Mouse (Mus musculus) forebrain, embryonic 12.5 days (tissue): ENCODE measurements around the gene Rasa3. TPM values are rescaled to one million over a fixed set of nuclear protein-coding genes. Genes with fewer than 3 reads are reported as not detected.

Experiments used
- ATAC-seq: fragments of 200-750 bp; cut with Nextera tagmentation; 2 replicates; pipeline ENCODE4 v1.8.0; 2017; ENCODE audit warnings: moderate TSS enrichment; ENCODE audit not compliant: low FRiP score
- H3K27ac ChIP-seq: fragments of 300-500 bp; sonication (generic); 2 replicates; pipeline ENCODE4 v1.5.1; 2016; ENCODE audit warnings: mild to moderate bottlenecking
- H3K27me3 ChIP-seq: fragments of 300-500 bp; sonication (generic); 2 replicates; pipeline ENCODE4 v1.6.1; 2016; ENCODE audit warnings: mild to moderate bottlenecking
- H3K36me3 ChIP-seq: fragments of 300-500 bp; sonication (generic); replicated peaks from 2 replicates; pipeline ENCODE4 v1.6.1; 2016; ENCODE audit warnings: mild to moderate bottlenecking
- H3K4me1 ChIP-seq: fragments of 300-500 bp; sonication (generic); 2 replicates; pipeline ENCODE4 v1.6.1; 2016
- H3K4me2 ChIP-seq: fragments of 300-500 bp; sonication (generic); 2 replicates; pipeline ENCODE4 v1.6.1; 2016; ENCODE audit warnings: mild to moderate bottlenecking, moderate library complexity
- H3K4me3 ChIP-seq: fragments of 300-500 bp; sonication (generic); replicated peaks from 2 replicates; pipeline ENCODE4 v1.5.1; 2016; ENCODE audit warnings: mild to moderate bottlenecking
- H3K9ac ChIP-seq: fragments of 300-500 bp; sonication (generic); 2 replicates; pipeline ENCODE4 v1.6.1; 2016; ENCODE audit warnings: mild to moderate bottlenecking
- H3K9me3 ChIP-seq: fragments of 300-500 bp; sonication (generic); 2 replicates; pipeline ENCODE4 v1.6.1; 2016
- WGBS: fragments of 180-500 bp; shearing (Covaris S2); methylation state at CpG from one replicate; pipeline ENCODE4 v1.1.7; 2016; 5-methylcytosine and 5-hydroxymethylcytosine counted together
- polyA plus RNA-seq: library from polyadenylated mRNA; unstranded; fragments of >200 nt; fragmentation: Nextera tagmentation; extraction: Ambion mirVana; gene quantifications from 2 replicates; pipeline ENCODE4 v1.2.1, GENCODE M21; 2016

Rasa3 gene
- polyA plus RNA-seq, 1 experiment from 2014 or later, result 24.6 TPM

GRCm38 (mm10) chr8:13623911-13624421 lies 53.4 kb downstream of the Rasa3 start:
- Histone ChIP-seq H3K9me3 (no peaks in the 10 kb centered on the region), H3K36me3 (peaks cover 5% of the 10 kb centered on the region; the same call in 1 of the 2 replicates), H3K4me1 (peaks cover 29% of the 10 kb centered on the region), H3K4me2 (peak overlapping the region; percentile 10; the same call in 1 of the 2 replicates), H3K27me3 (no peaks in the 10 kb centered on the region), H3K4me3 (no peak overlapping the region), H3K9ac (peak overlapping the region; percentile 36; the same call in 1 of the 2 replicates), H3K27ac (peak overlapping the region; percentile 73)
- WGBS, result 48% methylated on average over 10 of the region's 10 CpGs
- ATAC-seq, result peak; percentile 31; the same call in 1 of the 2 replicates

- H3K9me3 ChIP-seq, result no peaks in the 10 kb centered on the region
- H3K4me2 ChIP-seq, result peak overlapping the region; percentile 10; the same call in 1 of the 2 replicates
- H3K27ac ChIP-seq, result peak overlapping the region; percentile 73
- peaks cover 29% of the 10 kb centered on the region for H3K4me1 ChIP-seq
- H3K36me3 ChIP-seq, result peaks cover 5% of the 10 kb centered on the region; the same call in 1 of the 2 replicates
- H3K4me3 ChIP-seq, result no peak overlapping the region
- H3K9ac ChIP-seq, result 0 out of 2 replicates have a peak overlapping the region, but pooled peaks have one; percentile 21
- ATAC-seq, result peak; percentile 80
- H3K27me3 ChIP-seq, result no peaks in the 10 kb centered on the region
- WGBS, result 17% methylated on average over 9 of the region's 9 CpGs
Observed at GRCm38 (mm10) chr8:13623038-13623750, 54.2 kb downstream of the Rasa3 start.

- no peaks in the 10 kb centered on the region for H3K36me3 ChIP-seq
- WGBS, result 92% methylated on average over 9 of the region's 9 CpGs
- no peak for ATAC-seq
- H3K9me3 ChIP-seq, result no peaks in the 10 kb centered on the region
- no peak overlapping the region for H3K4me2 ChIP-seq
- H3K27me3 ChIP-seq, result no peaks in the 10 kb centered on the region
- no peak overlapping the region for H3K27ac ChIP-seq
- H3K9ac ChIP-seq, result no peak overlapping the region
- no peak overlapping the region for H3K4me3 ChIP-seq
- peaks cover 28% of the 10 kb centered on the region for H3K4me1 ChIP-seq
Observed at GRCm38 (mm10) chr8:13620226-13620920, 57.0 kb downstream of the Rasa3 start.

- peaks cover 6% of the 10 kb centered on the region for H3K36me3 ChIP-seq
- 91% methylated on average over 17 of the region's 17 CpGs for WGBS
- no peaks in the 10 kb centered on the region for H3K27me3 ChIP-seq
- no peak overlapping the region for H3K9ac ChIP-seq
- ATAC-seq, result no peak
- H3K4me1 ChIP-seq, result peaks cover 3% of the 10 kb centered on the region; the same call in 1 of the 2 replicates
- H3K4me3 ChIP-seq, result no peak overlapping the region
- H3K4me2 ChIP-seq, result no peak overlapping the region
- H3K9me3 ChIP-seq, result no peaks in the 10 kb centered on the region
- no peak overlapping the region for H3K27ac ChIP-seq
Observed at GRCm38 (mm10) chr8:13616831-13617505, 60.4 kb downstream of the Rasa3 start.

DNA sequence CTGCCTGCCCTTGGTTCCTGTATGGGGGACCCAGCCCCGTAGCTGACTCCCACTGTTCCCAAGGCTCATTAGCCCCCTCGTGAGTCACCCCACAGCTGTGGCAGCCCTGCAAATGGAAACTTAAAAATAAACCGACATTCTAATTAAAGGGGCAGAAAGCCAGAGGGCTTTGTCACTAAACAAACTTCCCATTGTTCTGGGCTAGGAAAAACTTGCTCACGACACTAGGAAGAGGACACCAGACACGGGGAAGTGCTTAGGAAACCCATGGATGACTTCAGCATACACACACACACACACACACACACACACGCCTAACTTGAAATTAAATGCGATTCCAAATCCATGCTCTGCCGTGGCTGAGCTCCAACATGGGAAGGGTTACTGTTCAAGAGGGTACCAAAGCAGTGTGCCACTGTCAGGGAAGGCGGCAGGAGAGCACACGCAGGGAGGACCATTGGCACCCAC lies 62.4 kb downstream of the Rasa3 start:
- ATAC-seq, result no peak
- H3K4me3 ChIP-seq, result no peak overlapping the region
- no peaks in the 10 kb centered on the region for H3K27me3 ChIP-seq
- H3K9me3 ChIP-seq, result no peaks in the 10 kb centered on the region
- H3K9ac ChIP-seq, result no peak overlapping the region
- no peak overlapping the region for H3K27ac ChIP-seq
- peaks cover 3% of the 10 kb centered on the region; the same call in 1 of the 2 replicates for H3K4me1 ChIP-seq
- 62% methylated on average over 10 of the region's 10 CpGs for WGBS
- no peak overlapping the region for H3K4me2 ChIP-seq
- peaks cover 6% of the 10 kb centered on the region for H3K36me3 ChIP-seq

GRCm38 (mm10) chr8:13614136-13614535 lies 63.3 kb downstream of the Rasa3 start:
- 92% methylated on average over 9 of the region's 9 CpGs for WGBS
- no peak for ATAC-seq
- no peak overlapping the region for H3K4me2 ChIP-seq
- no peaks in the 10 kb centered on the region for H3K27me3 ChIP-seq
- H3K9ac ChIP-seq, result no peak overlapping the region
- H3K36me3 ChIP-seq, result peaks cover 6% of the 10 kb centered on the region
- peaks cover 3% of the 10 kb centered on the region; the same call in 1 of the 2 replicates for H3K4me1 ChIP-seq
- no peaks in the 10 kb centered on the region for H3K9me3 ChIP-seq
- no peak overlapping the region for H3K27ac ChIP-seq
- H3K4me3 ChIP-seq, result no peak overlapping the region

GRCm38 (mm10) chr8:13611702-13612101 lies 65.7 kb downstream of the Rasa3 start:
- H3K4me2 ChIP-seq, result no peak overlapping the region
- no peak for ATAC-seq
- H3K4me3 ChIP-seq, result no peak overlapping the region
- WGBS, result 87% methylated on average over 12 of the region's 12 CpGs
- H3K9me3 ChIP-seq, result no peaks in the 10 kb centered on the region
- H3K27ac ChIP-seq, result no peak overlapping the region
- peaks cover 3% of the 10 kb centered on the region; the same call in 1 of the 2 replicates for H3K4me1 ChIP-seq
- H3K36me3 ChIP-seq, result peaks cover 10% of the 10 kb centered on the region
- H3K27me3 ChIP-seq, result no peaks in the 10 kb centered on the region
- H3K9ac ChIP-seq, result no peak overlapping the region

DNA sequence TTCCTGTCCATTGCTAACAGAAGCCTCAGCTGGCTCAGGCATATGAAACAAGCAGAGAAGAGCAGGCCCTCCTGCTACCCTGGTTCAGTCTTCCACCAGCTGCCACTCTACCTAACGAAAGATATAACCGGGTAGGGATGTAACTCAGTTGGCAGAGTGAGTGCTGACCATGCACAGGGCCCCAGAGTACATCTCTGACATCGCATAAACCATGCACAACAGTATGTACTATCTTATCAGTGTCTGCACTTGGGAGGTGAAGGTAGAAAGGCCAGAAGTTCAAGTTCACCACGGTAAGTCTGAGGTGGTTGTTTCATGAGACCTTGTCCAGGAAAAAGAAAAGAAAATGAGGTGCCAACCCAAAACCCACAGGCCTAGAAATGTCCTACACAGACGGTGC lies 67.4 kb downstream of the Rasa3 start:
- peaks cover 3% of the 10 kb centered on the region; the same call in 1 of the 2 replicates for H3K4me1 ChIP-seq
- ATAC-seq, result no peak
- no peaks in the 10 kb centered on the region for H3K9me3 ChIP-seq
- H3K27me3 ChIP-seq, result no peaks in the 10 kb centered on the region
- H3K27ac ChIP-seq, result no peak overlapping the region
- peaks cover 10% of the 10 kb centered on the region for H3K36me3 ChIP-seq
- H3K4me2 ChIP-seq, result no peak overlapping the region
- H3K4me3 ChIP-seq, result no peak overlapping the region
- no peak overlapping the region for H3K9ac ChIP-seq
- WGBS, result 91% methylated on average over 5 of the region's 5 CpGs

DNA sequence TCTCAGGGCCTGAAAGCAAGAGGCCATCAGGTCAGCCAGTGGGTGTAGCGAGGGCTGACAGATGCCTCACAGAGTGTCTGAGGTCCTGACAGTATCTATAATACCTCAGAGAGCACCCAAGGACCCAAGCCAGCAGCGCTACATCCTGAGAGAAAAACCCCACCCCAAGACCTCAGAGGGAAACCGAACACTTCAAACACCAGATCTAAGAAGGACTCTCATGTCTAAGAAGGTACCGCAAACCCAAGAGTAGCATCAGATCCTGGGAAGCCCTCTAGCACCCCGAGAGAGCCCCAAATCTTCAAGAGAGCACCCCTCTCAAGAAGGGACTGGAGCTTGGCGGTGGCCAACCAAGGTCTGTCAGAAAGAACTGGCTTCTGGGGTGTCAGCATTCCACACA lies 68.5 kb downstream of the Rasa3 start:
- Histone ChIP-seq H3K4me2 (no peak overlapping the region), H3K4me3 (no peak overlapping the region), H3K9ac (no peak overlapping the region), H3K27ac (no peak overlapping the region), H3K4me1 (no peaks in the 10 kb centered on the region; the same call in 1 of the 2 replicates), H3K9me3 (no peaks in the 10 kb centered on the region), H3K36me3 (peaks cover 10% of the 10 kb centered on the region), H3K27me3 (no peaks in the 10 kb centered on the region)
- ATAC-seq, result no peak
- WGBS, result 88% methylated on average over 6 of the region's 6 CpGs

DNA sequence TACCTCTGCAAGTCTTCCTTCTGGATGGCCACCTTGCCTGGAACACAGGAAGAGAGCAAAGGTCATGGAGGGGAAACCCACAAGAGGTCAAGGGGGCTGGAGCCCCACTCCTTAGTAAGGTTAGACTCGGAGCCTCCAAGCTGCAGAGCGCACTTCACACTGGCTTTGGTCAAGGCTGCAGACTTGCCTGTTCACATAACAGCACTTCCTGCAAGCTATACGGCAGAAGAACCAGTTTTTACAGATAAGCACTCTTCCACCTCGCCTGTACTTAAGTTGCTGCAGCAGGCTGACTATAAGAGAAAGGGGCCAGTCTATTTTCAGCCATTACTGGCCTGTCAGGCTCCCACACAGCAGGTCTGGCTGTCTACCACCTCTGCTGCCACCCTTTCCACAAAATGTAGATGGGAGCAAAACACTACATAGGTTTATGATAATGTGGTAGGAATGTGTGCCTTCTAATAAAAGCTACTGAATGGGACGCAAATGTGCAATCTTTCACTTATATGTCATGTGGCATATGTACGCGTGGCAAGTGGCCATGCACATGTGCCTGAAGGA lies 71.4 kb downstream of the Rasa3 start:
- WGBS, result 82% methylated on average over 7 of the region's 7 CpGs
- no peak overlapping the region for H3K27ac ChIP-seq
- no peak for ATAC-seq
- no peak overlapping the region for H3K9ac ChIP-seq
- H3K9me3 ChIP-seq, result no peaks in the 10 kb centered on the region
- H3K4me1 ChIP-seq, result no peaks in the 10 kb centered on the region
- H3K4me3 ChIP-seq, result no peak overlapping the region
- no peak overlapping the region for H3K4me2 ChIP-seq
- no peaks in the 10 kb centered on the region for H3K27me3 ChIP-seq
- 0 out of 2 replicates have a peak, but pooled peaks cover 7% of the 10 kb centered on the region for H3K36me3 ChIP-seq

DNA sequence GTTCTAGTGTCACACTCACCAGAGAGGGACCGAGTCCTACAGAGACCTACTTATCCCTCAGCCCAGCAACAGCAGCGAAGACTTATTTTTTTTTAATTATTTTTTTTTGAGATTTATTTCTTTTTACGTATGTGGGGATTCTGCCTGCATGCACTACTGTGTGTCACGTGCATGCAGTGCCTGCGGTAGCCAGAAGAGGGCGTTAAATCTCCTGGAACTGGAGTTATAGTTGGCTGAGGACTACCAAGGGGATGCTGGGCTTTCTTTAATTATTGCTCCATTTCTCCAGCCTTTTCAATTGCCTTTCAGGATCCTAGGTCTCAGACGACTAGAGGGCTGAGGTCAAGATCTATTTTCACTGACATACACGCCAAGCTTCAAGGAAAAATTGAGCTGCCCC lies 74.8 kb downstream of the Rasa3 start:
- 55% methylated on average over 8 of the region's 8 CpGs for WGBS
- Histone ChIP-seq H3K9me3 (no peaks in the 10 kb centered on the region), H3K4me3 (no peak overlapping the region), H3K36me3 (peaks cover 6% of the 10 kb centered on the region), H3K4me1 (no peaks in the 10 kb centered on the region), H3K27me3 (no peaks in the 10 kb centered on the region), H3K4me2 (no peak overlapping the region), H3K9ac (no peak overlapping the region), H3K27ac (no peak overlapping the region)
- no peak for ATAC-seq

DNA sequence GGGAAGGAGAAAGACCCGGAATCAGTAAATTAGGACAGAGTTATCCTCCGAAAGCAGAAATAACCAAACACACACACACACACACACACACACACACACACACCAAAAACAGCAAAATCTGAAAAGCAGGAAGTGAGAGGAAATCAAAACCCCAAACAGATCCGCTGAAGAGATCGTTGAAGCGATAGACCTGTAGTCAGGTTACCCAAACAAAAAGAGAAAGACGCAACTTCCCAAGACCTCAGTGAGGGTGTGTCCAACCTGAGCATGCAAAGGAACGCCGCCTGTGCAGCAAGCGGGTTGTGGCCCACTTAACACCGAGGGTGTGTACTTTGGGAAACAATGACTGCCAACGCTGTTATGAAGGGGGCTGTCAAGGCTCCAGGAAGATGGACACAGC lies 76.2 kb downstream of the Rasa3 start:
- H3K4me2 ChIP-seq, result no peak overlapping the region
- H3K4me1 ChIP-seq, result no peaks in the 10 kb centered on the region
- 89% methylated on average over 11 of the region's 11 CpGs for WGBS
- H3K9ac ChIP-seq, result no peak overlapping the region
- H3K27ac ChIP-seq, result no peak overlapping the region
- H3K36me3 ChIP-seq, result peaks cover 12% of the 10 kb centered on the region
- ATAC-seq, result no peak
- no peaks in the 10 kb centered on the region for H3K27me3 ChIP-seq
- H3K9me3 ChIP-seq, result no peaks in the 10 kb centered on the region
- H3K4me3 ChIP-seq, result no peak overlapping the region
